Mouse (Mus musculus): ENCODE measurements around the gene Cd4.

- TF ChIP-seq POLR2A (IDR thresholded peaks at IDR 0.05; ENCODE audit: low read depth, low read length): no peak
- no peak for TF ChIP-seq CTCF (IDR thresholded peaks at IDR 0.05; ENCODE audit: borderline replicate concordance, insufficient read depth, low read length)
Observed at GRCm38 (mm10) chr6:124881821-124882220, 6.2 kb downstream of the Cd4 start.
